Mouse (Mus musculus) embryonic facial prominence, embryonic 12.5 days (tissue): ENCODE measurements around the gene Brd3. TPM values are rescaled to one million over a fixed set of nuclear protein-coding genes. Genes with fewer than 3 reads are reported as not detected.
A peak's percentile ranks its signal among the peaks of the same experiment; 100 is the strongest.
"Not testable (repeated sequence)": the region's sequence is repeated elsewhere in the genome, so short reads cannot be mapped to it uniquely, and the experiment has no call there.

Experiments used
- ATAC-seq: fragments of 200-750 bp; cut with Nextera tagmentation; 2 replicates; pipeline ENCODE4 v1.8.0; 2017; ENCODE audit not compliant: insufficient number of reproducible peaks, insufficient read depth, low FRiP score, low TSS enrichment
- H3K27ac ChIP-seq: fragments of 300-500 bp; sonication (generic); 2 replicates; pipeline ENCODE4 v1.5.1; 2016; ENCODE audit warnings: mild to moderate bottlenecking
- H3K27me3 ChIP-seq: fragments of 300-500 bp; sonication (generic); 2 replicates; pipeline ENCODE4 v1.6.1; 2016; ENCODE audit warnings: mild to moderate bottlenecking, moderate library complexity
- H3K36me3 ChIP-seq: fragments of 300-500 bp; sonication (generic); 2 replicates; pipeline ENCODE4 v1.6.1; 2016; ENCODE audit warnings: mild to moderate bottlenecking
- H3K4me1 ChIP-seq: fragments of 300-500 bp; sonication (generic); 2 replicates; pipeline ENCODE4 v1.6.1; 2016
- H3K4me2 ChIP-seq: fragments of 300-500 bp; sonication (generic); replicated peaks from 2 replicates; pipeline ENCODE4 v1.6.1; 2016; ENCODE audit warnings: mild to moderate bottlenecking, moderate library complexity
- H3K4me3 ChIP-seq: fragments of 300-500 bp; sonication (generic); 2 replicates; pipeline ENCODE4 v1.5.1; 2016; ENCODE audit warnings: mild to moderate bottlenecking
- H3K9ac ChIP-seq: fragments of 300-500 bp; sonication (generic); 2 replicates; pipeline ENCODE4 v1.6.1; 2016; ENCODE audit warnings: mild to moderate bottlenecking, moderate library complexity
- H3K9me3 ChIP-seq: fragments of 300-500 bp; sonication (generic); 2 replicates; pipeline ENCODE4 v1.6.1; 2016; ENCODE audit warnings: mild to moderate bottlenecking, moderate library complexity
- WGBS: fragments of 180-500 bp; shearing (Covaris S2); methylation state at CpG from one replicate; pipeline ENCODE4 v1.1.7; 2016; 5-methylcytosine and 5-hydroxymethylcytosine counted together
- polyA plus RNA-seq: library from polyadenylated mRNA; unstranded; fragments of >200 nt; fragmentation: Nextera tagmentation; extraction: Ambion mirVana; gene quantifications from 2 replicates; pipeline ENCODE4 v1.2.1, GENCODE M21; 2016

The Brd3 gene
- polyA plus RNA-seq, 1 experiment from 2014 or later: 144 TPM

DNA sequence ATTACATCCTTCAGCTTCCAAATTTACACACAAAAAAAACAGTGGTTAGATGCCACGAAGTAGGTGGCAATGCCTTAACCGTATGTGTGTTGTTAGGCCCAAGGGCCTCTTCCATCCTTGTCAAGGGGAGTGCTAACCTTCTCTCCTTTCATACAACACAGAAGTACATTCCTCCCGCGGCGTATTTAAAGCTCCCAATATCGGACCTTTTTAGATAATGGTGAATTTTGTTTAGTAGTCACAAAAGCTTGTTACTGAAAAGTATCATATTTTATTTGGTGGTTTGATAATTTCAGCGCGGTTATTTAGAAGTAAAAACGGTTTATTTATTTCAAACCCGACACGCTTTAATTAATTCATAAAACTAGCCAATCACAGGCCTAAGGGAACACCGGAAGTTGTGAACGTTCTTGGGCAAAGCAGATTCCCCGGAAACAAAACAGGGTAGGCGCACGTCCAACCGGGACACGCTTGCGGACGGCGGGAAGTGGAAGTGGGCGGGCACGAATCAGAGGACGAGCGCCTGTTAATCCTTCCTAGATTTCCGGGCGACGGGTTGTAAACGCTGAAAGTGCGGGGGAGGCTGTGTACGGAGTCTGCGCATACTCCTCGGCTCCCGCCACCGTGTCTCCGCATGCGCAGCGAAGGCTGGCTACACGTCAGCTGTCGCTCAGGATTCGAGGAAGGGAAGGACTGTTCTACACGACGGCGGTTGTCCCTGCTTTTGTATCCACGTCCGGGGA lies 32.5 kb upstream of the Brd3 start:
- Histone ChIP-seq H3K9me3 (no peaks in the 10 kb centered on the region), H3K9ac (peak overlapping the region; percentile 34), H3K4me2 (peak overlapping the region; percentile 57), H3K27me3 (no peaks in the 10 kb centered on the region), H3K27ac (peak overlapping the region; percentile 81), H3K36me3 (peaks cover 13% of the 10 kb centered on the region), H3K4me1 (peaks cover 8% of the 10 kb centered on the region), H3K4me3 (peak overlapping the region; percentile 43)
- peak; percentile 96 for ATAC-seq
- under 1% methylated on average over 46 of the region's 46 CpGs for WGBS

DNA sequence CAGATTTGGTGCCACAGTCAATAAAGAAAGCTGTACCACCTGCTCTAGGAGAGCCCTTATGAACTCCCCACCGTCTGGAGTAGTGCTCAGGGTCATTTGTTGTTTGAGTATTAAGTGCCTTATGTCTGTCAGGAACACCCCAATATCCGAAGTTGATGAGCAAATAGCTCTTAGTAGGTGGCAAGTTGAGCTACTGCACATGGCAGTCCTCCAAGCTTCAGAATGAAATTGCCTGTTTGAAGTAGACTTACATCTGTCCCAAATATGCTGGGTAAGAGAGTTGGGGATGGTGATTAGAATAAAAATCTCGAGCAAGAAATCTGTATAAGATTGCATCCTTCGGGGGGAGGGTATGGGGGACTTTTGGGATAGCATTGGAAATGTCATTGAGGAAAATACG lies 31.9 kb upstream of the Brd3 start:
- no peak overlapping the region for H3K9ac ChIP-seq
- WGBS: 17% methylated on average over 5 of the region's 5 CpGs
- H3K9me3 ChIP-seq: no peaks in the 10 kb centered on the region
- 0 out of 2 replicates have a peak overlapping the region, but pooled peaks have one; percentile 43 for H3K4me3 ChIP-seq
- ATAC-seq: no peak
- H3K4me2 ChIP-seq: peak overlapping the region; percentile 57
- H3K4me1 ChIP-seq: peaks cover 8% of the 10 kb centered on the region
- peak overlapping the region; percentile 81 for H3K27ac ChIP-seq
- H3K27me3 ChIP-seq: no peaks in the 10 kb centered on the region
- H3K36me3 ChIP-seq: peaks cover 19% of the 10 kb centered on the region

DNA sequence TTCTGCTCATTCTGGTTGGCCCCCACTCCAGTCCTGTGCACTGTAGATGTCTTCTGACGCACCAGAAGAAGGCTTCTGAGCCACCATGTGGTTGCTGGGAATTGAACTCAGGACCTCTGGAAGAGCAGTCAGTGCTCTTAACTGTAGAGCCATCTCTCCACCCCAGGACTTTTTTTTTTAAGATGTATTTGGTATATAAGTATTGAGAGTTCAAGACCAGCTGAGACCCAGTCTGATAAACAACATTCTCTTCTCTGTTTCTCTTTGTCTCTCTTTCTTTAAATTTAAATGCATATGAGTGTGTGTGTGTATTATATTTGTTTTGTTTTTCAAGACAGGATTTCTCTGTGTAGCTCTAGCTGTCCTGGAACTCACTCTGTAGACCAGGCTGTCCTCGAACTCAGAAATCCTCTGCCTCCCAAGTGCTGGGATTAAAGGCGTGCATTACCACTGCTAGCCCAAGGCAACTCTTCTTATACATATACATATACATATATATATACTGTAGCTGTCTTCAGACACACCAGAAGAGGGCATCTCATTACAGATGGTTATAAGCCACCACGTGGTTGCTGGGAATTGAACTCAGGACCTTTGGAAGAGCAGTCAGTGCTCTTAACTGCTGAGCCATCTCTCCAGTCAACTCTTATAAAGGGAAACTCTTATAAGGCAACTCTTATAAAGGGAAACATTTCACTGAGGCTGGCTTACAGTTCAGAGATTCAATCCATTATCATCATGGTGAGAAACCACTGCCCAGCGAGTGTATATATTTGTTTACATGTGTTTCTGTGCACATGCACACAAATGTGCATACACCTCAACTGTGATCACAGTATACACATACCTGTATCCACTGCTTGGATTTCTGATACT lies 31.2 kb upstream of the Brd3 start:
- H3K4me3 ChIP-seq, H3K9ac ChIP-seq, H3K9me3 ChIP-seq, H3K4me1 ChIP-seq, ATAC-seq, H3K27me3 ChIP-seq: not testable (repeated sequence)
- Histone ChIP-seq H3K4me2 (peak overlapping the region; percentile 57), H3K27ac (peak overlapping the region; percentile 81), H3K36me3 (peaks cover 25% of the 10 kb centered on the region)
- 61% methylated on average over 5 of the region's 5 CpGs for WGBS

DNA sequence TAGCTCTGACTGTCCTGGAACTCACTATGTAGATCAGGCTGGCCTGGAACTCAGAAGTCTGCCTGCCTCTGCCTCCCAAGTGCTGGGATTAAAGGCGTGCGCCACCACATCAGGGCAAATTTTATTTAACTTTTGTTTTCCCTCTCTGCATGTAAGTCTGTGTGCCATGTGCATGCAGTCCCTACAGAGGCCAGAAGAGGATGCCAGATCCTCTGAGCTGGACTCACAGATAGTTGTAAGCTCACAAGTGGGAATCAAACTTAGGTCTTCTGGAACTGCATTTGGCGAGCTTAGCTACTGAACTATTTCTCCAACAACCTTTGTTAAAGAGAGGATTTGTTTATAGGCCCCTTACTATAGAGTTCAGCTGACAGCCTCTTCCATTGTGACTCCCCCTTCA lies 10.8 kb upstream of the Brd3 start:
- H3K4me2 ChIP-seq: no peak overlapping the region
- ATAC-seq: no peak
- no peak overlapping the region for H3K27ac ChIP-seq
- no peak overlapping the region for H3K4me3 ChIP-seq
- no peaks in the 10 kb centered on the region for H3K27me3 ChIP-seq
- H3K36me3 ChIP-seq: peaks cover 43% of the 10 kb centered on the region
- H3K9ac ChIP-seq: no peak overlapping the region
- H3K4me1 ChIP-seq: peaks cover 27% of the 10 kb centered on the region
- H3K9me3 ChIP-seq: no peaks in the 10 kb centered on the region
- WGBS: 88% methylated on average over 3 of the region's 3 CpGs

DNA sequence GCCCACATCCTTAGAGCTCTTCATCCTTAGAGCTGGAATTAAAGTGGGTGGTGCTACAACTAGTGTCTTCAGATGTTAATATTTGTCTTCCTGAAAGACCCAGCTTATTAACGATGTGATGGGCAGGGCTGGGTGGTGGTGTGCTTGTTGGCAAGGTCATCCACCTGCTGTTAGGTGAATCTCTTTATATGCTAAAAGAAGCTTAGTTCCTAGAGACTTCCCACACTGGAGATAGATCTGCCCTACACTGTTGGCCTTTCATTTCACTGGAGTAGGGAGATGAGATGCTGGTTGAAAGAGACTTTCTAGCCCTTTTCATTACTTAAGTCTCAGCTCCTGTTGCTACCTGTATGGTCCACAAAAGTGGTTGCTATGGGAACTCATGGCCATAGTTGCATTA lies 8.8 kb upstream of the Brd3 start:
- WGBS: 11% methylated on average over 1 of the region's 1 CpGs
- H3K36me3 ChIP-seq: peaks cover 28% of the 10 kb centered on the region
- no peak overlapping the region for H3K27ac ChIP-seq
- H3K4me2 ChIP-seq: peak overlapping the region; percentile 97
- no peaks in the 10 kb centered on the region for H3K9me3 ChIP-seq
- peak overlapping the region; percentile 90 for H3K4me3 ChIP-seq
- H3K27me3 ChIP-seq: no peaks in the 10 kb centered on the region
- peaks cover 27% of the 10 kb centered on the region for H3K4me1 ChIP-seq
- ATAC-seq: no peak
- H3K9ac ChIP-seq: peak overlapping the region; percentile 94

DNA sequence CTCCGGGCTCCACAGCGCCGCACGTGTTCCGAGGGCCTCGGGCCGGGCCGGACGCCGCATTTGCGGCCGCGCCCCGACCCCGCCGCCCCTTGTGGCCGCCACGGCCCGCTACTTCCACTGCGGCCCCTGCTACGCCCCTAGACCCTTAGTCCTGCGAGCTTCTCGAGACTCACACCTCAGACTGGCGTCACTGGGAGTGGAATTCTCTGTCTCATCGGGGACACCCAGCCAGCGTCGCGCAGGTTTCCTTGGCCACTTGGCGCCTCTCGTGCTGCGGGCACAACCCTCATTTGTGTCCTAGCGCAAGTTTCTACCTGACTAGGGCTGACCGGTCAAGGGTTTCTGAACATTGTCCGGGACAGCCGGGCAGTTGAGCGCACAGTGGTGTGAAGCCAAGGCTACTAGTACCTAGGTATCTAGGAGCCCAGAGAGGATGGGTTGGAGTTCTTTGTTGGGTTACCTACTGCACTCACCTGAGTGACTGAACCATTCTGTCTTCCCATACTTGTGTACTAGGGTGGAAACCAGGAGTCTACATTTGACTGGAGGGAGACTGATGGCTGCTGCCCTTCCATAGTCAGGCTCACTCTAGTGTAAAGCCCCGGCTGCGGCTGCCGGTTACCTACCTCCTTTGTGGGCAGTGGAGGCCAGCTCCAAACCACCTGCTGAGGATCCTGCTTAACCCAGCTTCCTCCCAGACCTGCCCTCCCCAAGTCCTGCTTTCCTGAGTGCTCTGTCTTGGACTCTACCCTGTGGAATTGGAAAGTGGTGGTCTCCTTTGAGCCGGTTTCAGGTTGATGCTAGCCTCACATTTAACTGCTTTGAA lies 8.1 kb upstream of the Brd3 start:
- Histone ChIP-seq H3K4me2 (peak overlapping the region; percentile 97), H3K27me3 (no peaks in the 10 kb centered on the region), H3K36me3 (peaks cover 21% of the 10 kb centered on the region), H3K27ac (peak overlapping the region; percentile 87), H3K4me1 (peaks cover 27% of the 10 kb centered on the region), H3K9me3 (no peaks in the 10 kb centered on the region), H3K9ac (peak overlapping the region; percentile 94), H3K4me3 (peak overlapping the region; percentile 90)
- peak; percentile 9; the same call in 1 of the 2 replicates for ATAC-seq
- 0% methylated on average over 40 of the region's 40 CpGs for WGBS

DNA sequence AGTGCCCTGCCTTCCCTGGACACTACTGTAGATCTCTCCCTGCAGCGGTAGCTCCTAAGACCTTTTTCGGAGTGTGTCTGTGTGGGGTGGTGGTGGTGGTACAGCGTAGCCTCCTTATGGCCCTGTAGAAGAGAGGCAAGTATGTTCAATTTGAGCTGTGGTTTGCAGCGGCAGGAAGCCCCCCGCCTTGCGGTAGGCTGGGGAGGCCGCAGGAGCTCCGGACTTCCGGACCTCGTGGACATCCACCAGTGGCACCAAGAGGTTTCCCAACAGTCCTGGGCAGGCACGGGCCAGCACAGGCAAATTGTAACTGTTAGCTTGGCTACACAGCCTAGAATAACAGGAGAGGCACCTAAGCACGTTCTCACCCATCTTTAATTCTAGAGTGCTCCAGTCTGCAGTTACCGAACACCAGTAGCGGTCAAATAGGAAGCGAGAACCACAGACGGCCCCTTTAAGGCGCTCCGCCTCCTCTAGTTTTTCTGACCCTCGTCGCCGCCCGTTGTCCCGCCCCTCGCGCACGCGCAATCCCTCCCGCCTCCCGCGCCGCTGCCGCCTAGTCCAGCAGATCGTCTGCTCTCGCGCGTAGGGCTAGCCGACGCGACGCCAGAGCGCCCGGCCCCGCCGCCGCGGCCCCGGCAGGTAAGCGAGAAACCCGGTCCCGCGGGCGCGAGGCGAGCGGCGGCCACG lies 7.3 kb upstream of the Brd3 start, which contains the start of gene Wdr5:
Gene Wdr5 (plus strand): TSS at position 519 of the 690 bp plus-strand sequence.
- H3K4me2 ChIP-seq: peak within 1 kb of the TSS; percentile 97
- H3K9ac ChIP-seq: peak within 1 kb of the TSS; percentile 94
- H3K9me3 ChIP-seq: no peaks in the 10 kb centered on the region
- peak within 1 kb of the TSS; percentile 87 for H3K27ac ChIP-seq
- WGBS: under 1% methylated on average over 57 of the region's 57 CpGs
- peaks cover 27% of the 10 kb centered on the region for H3K4me1 ChIP-seq
- H3K27me3 ChIP-seq: no peaks in the 10 kb centered on the region
- peaks cover 13% of the 10 kb centered on the region for H3K36me3 ChIP-seq
- peak within 1 kb of the TSS; percentile 90 for H3K4me3 ChIP-seq
- ATAC-seq: peak; percentile 85

DNA sequence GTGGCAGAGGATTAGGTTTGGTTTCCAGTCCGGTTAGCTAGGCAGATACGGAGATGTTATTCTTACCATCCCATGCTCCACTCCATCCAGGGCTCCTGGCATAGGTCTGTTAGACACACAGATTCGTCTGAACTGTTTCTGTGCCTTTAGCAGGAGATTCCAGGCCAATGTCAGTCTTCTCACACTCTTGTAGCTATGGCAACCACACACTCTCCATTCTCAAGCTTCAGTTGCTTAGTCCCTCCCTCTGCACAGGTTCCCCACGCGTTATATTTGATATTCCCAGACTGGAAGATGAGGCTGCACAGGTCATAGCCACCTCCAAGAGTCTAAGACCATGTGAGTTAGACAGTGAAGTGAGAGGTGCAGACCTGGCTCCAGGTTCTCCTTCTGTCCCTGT lies 6.4 kb upstream of the Brd3 start:
- H3K4me3 ChIP-seq: peak overlapping the region; percentile 90
- WGBS: 71% methylated on average over 5 of the region's 5 CpGs
- H3K4me2 ChIP-seq: peak overlapping the region; percentile 97
- no peak for ATAC-seq
- no peaks in the 10 kb centered on the region for H3K27me3 ChIP-seq
- peak overlapping the region; percentile 87 for H3K27ac ChIP-seq
- H3K4me1 ChIP-seq: peaks cover 27% of the 10 kb centered on the region
- peak overlapping the region; percentile 94 for H3K9ac ChIP-seq
- peaks cover 4% of the 10 kb centered on the region; the same call in 1 of the 2 replicates for H3K36me3 ChIP-seq
- no peaks in the 10 kb centered on the region for H3K9me3 ChIP-seq

DNA sequence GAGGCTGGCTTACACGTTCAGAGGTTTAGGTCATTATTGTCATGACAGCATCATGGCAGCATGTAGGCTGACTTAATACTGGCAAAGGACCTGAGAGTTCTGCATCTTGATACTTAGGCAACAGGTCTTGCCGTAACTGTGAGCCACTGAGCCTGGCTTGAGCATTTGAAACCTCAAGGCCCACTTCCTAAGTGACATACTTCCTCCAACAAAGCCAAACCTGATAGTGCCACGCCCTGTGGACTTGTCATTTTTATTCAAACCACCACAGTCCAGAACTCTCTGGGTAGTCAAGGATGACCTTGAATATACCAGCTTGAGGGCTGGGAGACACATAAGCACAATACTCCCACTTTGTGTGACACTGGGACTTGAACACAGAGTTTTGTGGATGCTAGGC lies 5.4 kb upstream of the Brd3 start:
- Histone ChIP-seq H3K4me3 (no peak overlapping the region), H3K27me3 (no peaks in the 10 kb centered on the region), H3K9ac (no peak overlapping the region), H3K4me2 (no peak overlapping the region), H3K4me1 (peaks cover 27% of the 10 kb centered on the region), H3K36me3 (no peaks in the 10 kb centered on the region), H3K27ac (no peak overlapping the region), H3K9me3 (no peaks in the 10 kb centered on the region)
- 90% methylated on average over 3 of the region's 3 CpGs for WGBS
- no peak for ATAC-seq

DNA sequence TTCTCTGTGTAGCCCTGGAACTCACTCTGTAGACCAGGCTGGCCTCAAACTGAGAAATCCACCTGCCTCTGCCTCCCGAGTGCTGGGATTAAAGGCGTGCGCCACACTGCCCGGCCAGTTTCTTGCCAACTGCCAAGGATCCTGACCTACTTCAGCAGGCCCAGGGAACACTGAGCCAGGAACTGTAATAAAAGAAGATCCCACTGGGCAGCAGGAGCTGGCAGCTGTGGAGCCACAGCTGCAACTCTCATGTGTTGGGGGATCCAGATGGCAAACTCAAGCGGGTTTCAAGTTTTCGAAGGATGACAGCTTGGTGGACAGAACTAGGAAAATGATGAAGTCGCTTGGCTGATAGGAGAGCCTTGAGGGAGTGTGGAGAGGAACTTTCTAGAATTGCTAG lies 3.2 kb upstream of the Brd3 start:
- ATAC-seq: no peak
- H3K36me3 ChIP-seq: no peaks in the 10 kb centered on the region
- peaks cover 11% of the 10 kb centered on the region for H3K4me1 ChIP-seq
- no peak overlapping the region for H3K9ac ChIP-seq
- 93% methylated on average over 7 of the region's 7 CpGs for WGBS
- H3K9me3 ChIP-seq: no peaks in the 10 kb centered on the region
- H3K27me3 ChIP-seq: no peaks in the 10 kb centered on the region
- H3K27ac ChIP-seq: no peak overlapping the region
- H3K4me2 ChIP-seq: no peak overlapping the region
- no peak overlapping the region for H3K4me3 ChIP-seq

DNA sequence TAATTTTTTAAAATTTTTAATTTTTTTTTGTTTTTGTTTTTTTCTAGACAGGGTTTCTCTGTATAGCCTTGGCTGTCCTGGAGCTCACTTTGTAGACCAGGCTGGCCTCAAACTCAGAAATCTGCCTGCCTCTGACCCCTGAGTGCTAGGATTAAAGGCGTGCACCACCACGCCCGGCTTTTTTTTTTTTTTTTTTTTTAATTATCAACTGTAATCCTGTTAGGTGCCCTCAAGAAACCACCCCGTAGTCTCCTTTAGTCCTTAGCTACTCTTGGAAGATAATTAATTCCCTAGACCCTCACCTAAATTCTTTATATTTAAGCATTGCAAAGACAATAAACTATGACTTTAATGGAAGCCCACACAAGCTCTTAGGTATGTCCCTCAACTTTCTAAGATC lies 804 bp downstream of the Brd3 start:
- H3K4me3 ChIP-seq, ATAC-seq, H3K9me3 ChIP-seq, H3K36me3 ChIP-seq, H3K4me2 ChIP-seq, H3K27me3 ChIP-seq, H3K27ac ChIP-seq, H3K9ac ChIP-seq: not testable (repeated sequence)
- WGBS: 88% methylated on average over 4 of the region's 4 CpGs
- H3K4me1 ChIP-seq: peaks cover 19% of the 10 kb centered on the region
